Mouse (Mus musculus) ES-E14 (cell line): ENCODE measurements around the gene Rnf41. TPM values are rescaled to one million over a fixed set of nuclear protein-coding genes. Genes with fewer than 3 reads are reported as not detected.

Experiments used
- DNase-seq: peaks from one replicate; pipeline ENCODE4 v3.0.0-alpha.2; 2013; ENCODE audit warnings: low read depth, low spot score
- H3K27ac ChIP-seq: 2 replicates; pipeline ENCODE4 v1.5.1; 2012; ENCODE audit warnings: low read depth, mild to moderate bottlenecking, low read length, moderate library complexity, mixed read lengths; ENCODE audit not compliant: poor library complexity, insufficient read depth, severe bottlenecking
- H3K36me3 ChIP-seq: 2 replicates; pipeline ENCODE4 v1.6.1; 2012; ENCODE audit warnings: mild to moderate bottlenecking, low read length, moderate library complexity, mixed read lengths; ENCODE audit not compliant: control insufficient read depth, poor library complexity, insufficient read depth, severe bottlenecking
- H3K4me1 ChIP-seq, 2 experiments: fragments of 150-350 bp in 1 of 2; sonication (generic) in 1 of 2; 2 replicates each; pipeline ENCODE4 v1.6.1; 2012; ENCODE audit warnings: low read length in 2 of 2, mild to moderate bottlenecking in 1 of 2, mixed read lengths in 1 of 2; ENCODE audit not compliant: control insufficient read depth in 2 of 2, insufficient read depth in 2 of 2, poor library complexity in 1 of 2
- H3K4me3 ChIP-seq, 2 experiments: fragments of 150-350 bp in 1 of 2; sonication (generic) in 1 of 2; 2 replicates each; pipeline ENCODE4 v1.5.1; 2012; ENCODE audit warnings: low read length in 2 of 2, low read depth in 1 of 2, mild to moderate bottlenecking in 1 of 2, mixed read lengths in 1 of 2; ENCODE audit not compliant: insufficient read depth in 1 of 2, poor library complexity in 1 of 2, severe bottlenecking in 1 of 2
- H3K9ac ChIP-seq: 2 replicates; pipeline ENCODE4 v1.6.1; 2012; ENCODE audit warnings: low read depth, mild to moderate bottlenecking, low read length, mixed read lengths; ENCODE audit not compliant: poor library complexity, insufficient read depth, severe bottlenecking
- H3K9me3 ChIP-seq: fragments of 150-350 bp; sonication (generic); 2 replicates; pipeline ENCODE4 v1.6.1; 2012; ENCODE audit warnings: low read depth, mild to moderate bottlenecking, low read length; ENCODE audit not compliant: control insufficient read depth, insufficient read depth
- CHD2 ChIP-seq: IDR thresholded peaks from 2 replicates; pipeline ENCODE4 v1.6.1; 2014; ENCODE audit warnings: mild to moderate bottlenecking, low read depth, low read length, inconsistent platforms
- HCFC1 ChIP-seq: IDR thresholded peaks from 2 replicates; pipeline ENCODE4 v1.6.1; 2012; ENCODE audit warnings: low read length, inconsistent platforms, borderline replicate concordance; ENCODE audit not compliant: insufficient read depth
- MAFK ChIP-seq: IDR thresholded peaks from 2 replicates; pipeline ENCODE4 v1.6.1; 2014; ENCODE audit warnings: mild to moderate bottlenecking, low read depth, low read length, inconsistent platforms; ENCODE audit not compliant: insufficient read depth
- ZC3H11A ChIP-seq: IDR thresholded peaks from 2 replicates; pipeline ENCODE4 v1.6.1; 2012; ENCODE audit warnings: low read depth, mild to moderate bottlenecking, inconsistent platforms, low read length, borderline replicate concordance
- ZNF384 ChIP-seq: IDR thresholded peaks from 2 replicates; pipeline ENCODE4 v1.6.1; 2012; ENCODE audit warnings: low read depth, low read length, inconsistent platforms
- in situ Hi-C, 2 experiments: fragments of 600-800 bp; cut with MboI; formaldehyde crosslinking; loops; one replicate each; pipeline ENCODE4 v1.15.1; 2025; ENCODE audit warnings: low sequenced_read_pairs in 2 of 2, inconsistent platforms in 1 of 2; ENCODE audit not compliant: unreplicated experiment in 2 of 2
- total RNA-seq: library from RNA; depleted of rRNA; stranded (reverse); fragments of 300-350 nt; gene quantifications from 2 replicates; pipeline ENCODE4 v1.2.3, GENCODE M21; 2012

Rnf41 gene
- total RNA-seq, 1 experiment = 41.3 TPM

GRCm38 (mm10) chr10:128429052-128429451, 17.6 kb downstream of the Rnf41 start:
- in situ Hi-C loops = no loop called here
- DNase-seq = no peak
- no peaks in the 10 kb centered on the region for H3K9me3 ChIP-seq
- H3K4me3 ChIP-seq = no peak overlapping the region
- H3K9ac ChIP-seq = no peak overlapping the region
- peaks cover 12% of the 10 kb centered on the region for H3K36me3 ChIP-seq
- H3K4me1 ChIP-seq = peaks cover 0 to 4% of the 10 kb centered on the region in 2 experiments; a peak in 1 of 4 replicates
- no peak for TF ChIP-seq CHD2
- TF ChIP-seq HCFC1 = no peak
- TF ChIP-seq ZNF384 = no peak
- TF ChIP-seq ZC3H11A = no peak
- no peak for TF ChIP-seq MAFK
- no peak overlapping the region for H3K27ac ChIP-seq

GRCm38 (mm10) chr10:128429454-128429853, 18.0 kb downstream of the Rnf41 start:
- DNase-seq = no peak
- Histone ChIP-seq H3K4me3 (no peak overlapping the region), H3K9ac (no peak overlapping the region), H3K36me3 (peaks cover 12% of the 10 kb centered on the region), H3K27ac (no peak overlapping the region), H3K4me1 (peaks cover 0 to 4% of the 10 kb centered on the region in 2 experiments; a peak in 1 of 4 replicates), H3K9me3 (no peaks in the 10 kb centered on the region)
- TF ChIP-seq MAFK (no peak), ZC3H11A (no peak), HCFC1 (no peak), CHD2 (no peak), ZNF384 (no peak)
- in situ Hi-C loops = no loop called here

GRCm38 (mm10) chr10:128433417-128433816, 22.0 kb downstream of the Rnf41 start:
- no peaks in the 10 kb centered on the region for H3K9me3 ChIP-seq
- TF ChIP-seq MAFK (no peak), HCFC1 (no peak)
- peaks cover 38% of the 10 kb centered on the region for H3K36me3 ChIP-seq
- DNase-seq = no peak
- H3K4me3 ChIP-seq = no peak overlapping the region
- H3K4me1 ChIP-seq = no peaks in the 10 kb centered on the region
- no peak overlapping the region for H3K27ac ChIP-seq
- in situ Hi-C loops = no loop called here
- no peak overlapping the region for H3K9ac ChIP-seq

- in situ Hi-C loops = no loop called here
- no peak for TF ChIP-seq ZC3H11A
- TF ChIP-seq ZNF384 = no peak
- TF ChIP-seq CHD2 = no peak
- TF ChIP-seq HCFC1 = no peak
- no peak for TF ChIP-seq MAFK
These were observed 23.2 kb downstream of the Rnf41 start for GRCm38 (mm10) chr10:128434681-128435080.

GRCm38 (mm10) chr10:128435186-128435823, 23.8 kb downstream of the Rnf41 start:
- Histone ChIP-seq H3K36me3 (peaks cover 40% of the 10 kb centered on the region), H3K4me1 (no peaks in the 10 kb centered on the region), H3K4me3 (no peak overlapping the region), H3K27ac (no peak overlapping the region), H3K9me3 (no peaks in the 10 kb centered on the region), H3K9ac (no peak overlapping the region)
- TF ChIP-seq HCFC1 (no peak), ZNF384 (no peak), CHD2 (no peak), MAFK (no peak)
- DNase-seq = no peak
- in situ Hi-C loops = no loop called here

More at GRCm38 (mm10) chr10:128434681-128435080, 23.2 kb downstream of the Rnf41 start:
- Histone ChIP-seq H3K9me3 (no peaks in the 10 kb centered on the region), H3K36me3 (peaks cover 36% of the 10 kb centered on the region), H3K9ac (no peak overlapping the region), H3K27ac (no peak overlapping the region), H3K4me3 (no peak overlapping the region), H3K4me1 (no peaks in the 10 kb centered on the region)
- DNase-seq = no peak
